Mouse (Mus musculus) urinary bladder, postnatal 14 days (tissue): ENCODE measurements at regions not wholly inside any gene's neighbourhood (a gene's known extent, or its start where the extent isn't known, plus 50 kb on each side); places are given as distances from the start of the nearest gene placed in this dataset.

Experiments
- DNase-seq: peaks from one replicate; pipeline ENCODE4 v3.0.0; 2021; ENCODE audit warnings: low spot score

- no peak for DNase-seq
Measured at GRCm38 (mm10) chr6:8831204-8831603, 52.9 kb upstream of the Ica1 start.

GRCm38 (mm10) chr6:8832924-8833323, 54.6 kb upstream of the Ica1 start:
- DNase-seq, result no peak

- no peak for DNase-seq
Measured at GRCm38 (mm10) chr6:8853657-8854056, 75.4 kb upstream of the Ica1 start.

GRCm38 (mm10) chr6:8860581-8860980, 82.3 kb upstream of the Ica1 start:
- DNase-seq, result no peak

- DNase-seq, result no peak
Measured at GRCm38 (mm10) chr6:8863843-8864620, 84.2 kb upstream of the Nxph1 start.

GRCm38 (mm10) chr6:8877373-8878070, 70.7 kb upstream of the Nxph1 start:
- DNase-seq, result peak; percentile 2

GRCm38 (mm10) chr6:8893665-8894064, 54.6 kb upstream of the Nxph1 start:
- no peak for DNase-seq

- no peak for DNase-seq
Measured at GRCm38 (mm10) chr6:8896097-8896496, 52.1 kb upstream of the Nxph1 start.

GRCm38 (mm10) chr6:8896822-8897221, 51.4 kb upstream of the Nxph1 start:
- DNase-seq, result no peak

- no peak for DNase-seq
Measured at GRCm38 (mm10) chr6:8897334-8897733, 50.9 kb upstream of the Nxph1 start.

- no peak for DNase-seq
Measured at GRCm38 (mm10) chr6:8898268-8898667, 50.0 kb upstream of the Nxph1 start.
